Mouse (Mus musculus) spleen, adult 2 months (tissue): ENCODE results near the gene Pde1a. TPM values are rescaled to one million over a fixed set of nuclear protein-coding genes. Genes with fewer than 3 reads are reported as not detected.

ENCODE experiments used
- DNase-seq, 2 experiments: peaks; one replicate each; pipeline versions ENCODE4 v3.0.0 to v3.0.0-alpha.2; 2012 to 2021; ENCODE audit warnings: low spot score in 2 of 2, low read depth in 1 of 2
- H3K27ac ChIP-seq: fragments of 200-500 bp; 2 replicates; pipeline ENCODE4 v1.5.1; 2012; ENCODE audit warnings: low read length, inconsistent platforms; ENCODE audit not compliant: insufficient read depth
- H3K27me3 ChIP-seq: fragments of 200-500 bp; 2 replicates; pipeline ENCODE4 v1.6.1; 2012; ENCODE audit warnings: mild to moderate bottlenecking, moderate library complexity, low read length, inconsistent platforms; ENCODE audit not compliant: control insufficient read depth, insufficient read depth
- H3K36me3 ChIP-seq: fragments of 200-500 bp; 2 replicates; pipeline ENCODE4 v1.6.1; 2012; ENCODE audit warnings: mild to moderate bottlenecking, low read length, inconsistent platforms; ENCODE audit not compliant: control insufficient read depth, insufficient read depth
- H3K4me1 ChIP-seq: fragments of 200-500 bp; 2 replicates; pipeline ENCODE4 v1.6.1; 2011; ENCODE audit warnings: inconsistent platforms; ENCODE audit not compliant: control insufficient read depth, insufficient read depth, insufficient read length
- H3K4me3 ChIP-seq: fragments of 200-500 bp; 2 replicates; pipeline ENCODE4 v1.5.1; 2011; ENCODE audit warnings: mild to moderate bottlenecking, inconsistent platforms; ENCODE audit not compliant: insufficient read depth, insufficient read length; ENCODE audit errors: extremely low read depth
- CTCF ChIP-seq: fragments of 200-500 bp; IDR thresholded peaks from 2 replicates; pipeline ENCODE4 v1.5.1; 2011; ENCODE audit warnings: mild to moderate bottlenecking, inconsistent platforms; ENCODE audit not compliant: insufficient read depth, insufficient read length, insufficient replicate concordance; ENCODE audit errors: extremely low read depth
- POLR2A ChIP-seq: fragments of 200-500 bp; IDR thresholded peaks from 2 replicates; pipeline ENCODE4 v1.6.1; 2011; ENCODE audit warnings: low read depth, low read length, inconsistent platforms
- WGBS: fragments of 180-500 bp; shearing (Covaris S2); methylation state at CpG from one replicate; pipeline ENCODE4 v1.1.7; 2018; 5-methylcytosine and 5-hydroxymethylcytosine counted together
- polyA plus RNA-seq: library from polyadenylated mRNA; depleted of rRNA; stranded (reverse); fragments of >200 nt; gene quantifications from 2 replicates; pipeline ENCODE4 v1.2.3, GENCODE M21; 2012; rRNA removed

The Pde1a gene
- polyA plus RNA-seq, 1 experiment = 0.97 TPM

DNA sequence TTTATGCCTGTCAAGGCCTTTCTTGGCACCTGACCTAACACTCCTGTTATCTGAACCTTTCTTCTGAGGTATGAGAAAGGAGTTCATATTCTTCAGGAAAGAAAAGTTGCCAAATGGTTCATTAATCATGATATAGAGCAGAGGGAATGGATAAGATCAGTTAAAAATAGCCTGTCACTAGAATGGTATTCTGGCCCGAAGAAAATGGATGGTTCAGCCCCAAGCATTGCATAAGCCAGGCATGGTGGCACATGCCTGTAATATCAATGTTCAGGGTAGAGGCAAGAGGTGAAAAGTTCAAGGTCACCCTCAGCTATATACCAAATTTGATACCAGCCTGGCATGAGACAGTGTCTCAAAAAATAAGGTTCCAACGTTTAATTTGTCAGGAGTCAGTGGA is 336.1 kb downstream of the Pde1a start:
- no peak overlapping the region for H3K27ac ChIP-seq
- H3K36me3 ChIP-seq = no peaks in the 10 kb centered on the region
- no peaks in the 10 kb centered on the region for H3K27me3 ChIP-seq
- 85% methylated on average over 2 of the region's 2 CpGs for whole genome bisulfite sequencing
- no peak for TF ChIP-seq POLR2A
- no peak for TF ChIP-seq CTCF
- no peak overlapping the region for H3K4me3 ChIP-seq
- DNase-seq = no peak
- H3K4me1 ChIP-seq = no peaks in the 10 kb centered on the region

DNA sequence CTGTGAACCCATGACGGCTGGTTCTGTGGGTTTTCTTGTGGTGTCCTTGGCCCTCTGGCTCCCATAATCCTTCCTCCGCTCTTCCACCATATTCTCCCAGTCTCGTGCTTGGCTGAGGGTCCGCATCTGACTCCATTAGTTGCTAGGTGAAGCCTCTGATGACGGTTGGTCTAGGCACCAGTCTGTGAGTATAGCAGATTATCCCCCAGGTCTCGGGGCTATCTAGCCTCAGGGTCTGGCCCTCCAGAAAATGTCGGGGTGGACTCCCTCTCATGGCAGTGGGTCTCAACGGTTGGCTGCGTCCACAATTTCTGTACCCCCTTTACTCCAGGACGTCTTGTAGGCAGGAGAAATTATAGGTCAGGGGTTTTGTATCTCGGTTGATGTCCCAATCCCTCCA is 342.8 kb downstream of the Pde1a start:
- TF ChIP-seq CTCF (no peak), POLR2A (no peak)
- Histone ChIP-seq H3K27ac (no peak overlapping the region), H3K36me3 (no peaks in the 10 kb centered on the region), H3K4me1 (no peaks in the 10 kb centered on the region), H3K4me3 (no peak overlapping the region), H3K27me3 (no peaks in the 10 kb centered on the region)
- WGBS = 91% methylated on average over 11 of the region's 11 CpGs
- DNase-seq = no peak

DNA sequence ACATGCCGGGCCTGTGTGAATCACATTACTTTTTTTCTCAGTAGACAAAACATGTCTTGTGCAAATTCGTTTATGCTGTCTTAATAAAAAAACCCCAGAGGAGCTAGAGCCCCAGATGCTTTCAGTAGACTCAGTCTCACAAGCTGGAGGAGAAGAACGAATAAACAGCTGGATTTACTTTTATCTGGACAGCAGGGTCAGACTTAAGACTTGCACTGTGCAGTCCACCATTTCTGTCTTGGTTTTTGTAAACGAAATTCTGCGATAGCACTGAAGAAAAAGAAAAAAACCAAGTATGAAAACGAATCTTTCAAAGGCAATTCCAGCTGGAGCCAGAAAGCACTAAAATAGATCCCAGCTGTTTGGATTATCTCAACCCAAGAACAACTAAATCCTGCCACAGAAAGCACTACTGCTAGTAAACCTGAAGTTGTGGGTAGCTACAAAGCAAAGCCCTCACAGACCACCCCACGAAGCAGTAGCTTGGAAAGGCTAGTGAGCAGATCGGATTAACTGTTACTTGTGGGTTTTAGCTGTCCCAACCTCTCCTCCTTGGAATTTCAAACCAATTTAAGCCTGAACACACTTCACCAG is 343.6 kb downstream of the Pde1a start:
- Histone ChIP-seq H3K27ac (no peak overlapping the region), H3K36me3 (no peaks in the 10 kb centered on the region), H3K4me3 (no peak overlapping the region), H3K27me3 (no peaks in the 10 kb centered on the region), H3K4me1 (no peaks in the 10 kb centered on the region)
- TF ChIP-seq POLR2A (no peak), CTCF (no peak)
- DNase-seq = no peak
- 75% methylated on average over 8 of the region's 8 CpGs for WGBS

Other genes starting within 250 kb of the Pde1a start
- not detected in 2 replicates for gene Prdx6b, start 163.0 kb upstream of the Pde1a start, polyA plus RNA-seq
- gene Dnajc10, start 186.0 kb upstream of the Pde1a start, polyA plus RNA-seq = 10.3 and 10.6 TPM in 2 replicates